Mouse (Mus musculus): ENCODE results near the gene Clpb. TPM values are rescaled to one million over a fixed set of nuclear protein-coding genes. Genes with fewer than 3 reads are reported as not detected.
"Not testable (repeated sequence)": the region's sequence is repeated elsewhere in the genome, so short reads cannot be mapped to it uniquely, and the experiment has no call there.

Clpb gene
- 103 and 129 TPM in 2 replicates for polyA plus RNA-seq (2012; ENCODE audit: insufficient read depth, insufficient read length, missing spikeins)

- Histone ChIP-seq H3K4me3 (ENCODE audit: insufficient read depth, low read depth, low read length) (peak within 1 kb of the TSS; percentile 76), H3K4me1 (ENCODE audit: control insufficient read depth, insufficient read depth, insufficient read length, low read length) (0 out of 2 replicates have a peak, but pooled peaks cover 5% of the 10 kb centered on the region), H3K27ac (replicated peaks; ENCODE audit: low read depth, low read length) (no peak within 1 kb of the TSS)
Observed at GRCm38 (mm10) chr7:101663514-101664159, at the start of gene Clpb. TSS of gene Clpb (plus strand) at chr7:101663633.

- Histone ChIP-seq H3K4me1 (ENCODE audit: control insufficient read depth, insufficient read depth, insufficient read length, low read length) (no peaks in the 10 kb centered on the region), H3K27ac (replicated peaks; ENCODE audit: low read depth, low read length) (peak overlapping the region; percentile 88), H3K4me3 (ENCODE audit: insufficient read depth, low read depth, low read length) (no peak overlapping the region)
Observed at GRCm38 (mm10) chr7:101615406-101615805, 48.0 kb upstream of the Clpb start.

- Histone ChIP-seq H3K4me3 (ENCODE audit: insufficient read depth, low read depth, low read length) (no peak overlapping the region), H3K27ac (replicated peaks; ENCODE audit: low read depth, low read length) (peak overlapping the region; percentile 88), H3K4me1 (ENCODE audit: control insufficient read depth, insufficient read depth, insufficient read length, low read length) (no peaks in the 10 kb centered on the region)
Observed at GRCm38 (mm10) chr7:101616136-101616835, 47.1 kb upstream of the Clpb start.

GRCm38 (mm10) chr7:101617438-101618165 is 45.8 kb upstream of the Clpb start:
- Histone ChIP-seq H3K4me1 (ENCODE audit: control insufficient read depth, insufficient read depth, insufficient read length, low read length) (no peaks in the 10 kb centered on the region), H3K4me3 (ENCODE audit: insufficient read depth, low read depth, low read length) (no peak overlapping the region), H3K27ac (replicated peaks; ENCODE audit: low read depth, low read length) (peak overlapping the region; percentile 88; the same call in 1 of the 2 replicates)

- Histone ChIP-seq H3K4me1 (ENCODE audit: control insufficient read depth, insufficient read depth, insufficient read length, low read length) (no peaks in the 10 kb centered on the region), H3K27ac (replicated peaks; ENCODE audit: low read depth, low read length) (no peak overlapping the region), H3K4me3 (ENCODE audit: insufficient read depth, low read depth, low read length) (no peak overlapping the region)
Observed at GRCm38 (mm10) chr7:101618273-101618672, 45.2 kb upstream of the Clpb start.

GRCm38 (mm10) chr7:101620373-101620772 is 43.1 kb upstream of the Clpb start:
- Histone ChIP-seq H3K27ac (replicated peaks; ENCODE audit: low read depth, low read length) (no peak overlapping the region), H3K4me1 (ENCODE audit: control insufficient read depth, insufficient read depth, insufficient read length, low read length) (no peaks in the 10 kb centered on the region)

GRCm38 (mm10) chr7:101621861-101622260 is 41.6 kb upstream of the Clpb start:
- H3K27ac ChIP-seq (replicated peaks; ENCODE audit: low read depth, low read length); H3K4me1 ChIP-seq (ENCODE audit: control insufficient read depth, insufficient read depth, insufficient read length, low read length); H3K4me3 ChIP-seq (ENCODE audit: insufficient read depth, low read depth, low read length): not testable (repeated sequence)

More at GRCm38 (mm10) chr7:101620373-101620772, 43.1 kb upstream of the Clpb start:
- no peak overlapping the region for H3K4me3 ChIP-seq (ENCODE audit: insufficient read depth, low read depth, low read length)

- Histone ChIP-seq H3K27ac (replicated peaks; ENCODE audit: low read depth, low read length) (no peak overlapping the region), H3K4me1 (ENCODE audit: control insufficient read depth, insufficient read depth, insufficient read length, low read length) (peaks cover 2% of the 10 kb centered on the region; the same call in 1 of the 2 replicates), H3K4me3 (ENCODE audit: insufficient read depth, low read depth, low read length) (no peak overlapping the region)
Observed at GRCm38 (mm10) chr7:101624283-101624682, 39.1 kb upstream of the Clpb start.

GRCm38 (mm10) chr7:101627166-101627565 is 36.3 kb upstream of the Clpb start:
- not testable (repeated sequence) for H3K27ac ChIP-seq (replicated peaks; ENCODE audit: low read depth, low read length); H3K4me3 ChIP-seq (ENCODE audit: insufficient read depth, low read depth, low read length); H3K4me1 ChIP-seq (ENCODE audit: control insufficient read depth, insufficient read depth, insufficient read length, low read length)

GRCm38 (mm10) chr7:101628481-101628880 is 35.0 kb upstream of the Clpb start:
- Histone ChIP-seq H3K27ac (replicated peaks; ENCODE audit: low read depth, low read length) (peak overlapping the region; percentile 80), H3K4me3 (ENCODE audit: insufficient read depth, low read depth, low read length) (no peak overlapping the region), H3K4me1 (ENCODE audit: control insufficient read depth, insufficient read depth, insufficient read length, low read length) (peaks cover 2% of the 10 kb centered on the region; the same call in 1 of the 2 replicates)

GRCm38 (mm10) chr7:101633629-101634177 is 29.7 kb upstream of the Clpb start:
- Histone ChIP-seq H3K27ac (replicated peaks; ENCODE audit: low read depth, low read length) (no peak overlapping the region), H3K4me1 (ENCODE audit: control insufficient read depth, insufficient read depth, insufficient read length, low read length) (peaks cover 2% of the 10 kb centered on the region; the same call in 1 of the 2 replicates), H3K4me3 (ENCODE audit: insufficient read depth, low read depth, low read length) (no peak overlapping the region)

GRCm38 (mm10) chr7:101634513-101634912 is 28.9 kb upstream of the Clpb start:
- no peaks in the 10 kb centered on the region for H3K4me1 ChIP-seq (ENCODE audit: control insufficient read depth, insufficient read depth, insufficient read length, low read length)
- no peak overlapping the region for H3K4me3 ChIP-seq (ENCODE audit: insufficient read depth, low read depth, low read length)
- H3K27ac ChIP-seq (replicated peaks; ENCODE audit: low read depth, low read length) = no peak overlapping the region

GRCm38 (mm10) chr7:101636056-101636455 is 27.4 kb upstream of the Clpb start:
- Histone ChIP-seq H3K4me3 (ENCODE audit: insufficient read depth, low read depth, low read length) (no peak overlapping the region), H3K27ac (replicated peaks; ENCODE audit: low read depth, low read length) (no peak overlapping the region), H3K4me1 (ENCODE audit: control insufficient read depth, insufficient read depth, insufficient read length, low read length) (no peaks in the 10 kb centered on the region)

GRCm38 (mm10) chr7:101643879-101644278 is 19.6 kb upstream of the Clpb start:
- H3K4me1 ChIP-seq (ENCODE audit: control insufficient read depth, insufficient read depth, insufficient read length, low read length) = no peaks in the 10 kb centered on the region
- H3K4me3 ChIP-seq (ENCODE audit: insufficient read depth, low read depth, low read length) = no peak overlapping the region
- no peak overlapping the region for H3K27ac ChIP-seq (replicated peaks; ENCODE audit: low read depth, low read length)

- no peak overlapping the region for H3K4me3 ChIP-seq (ENCODE audit: insufficient read depth, low read depth, low read length)
- no peaks in the 10 kb centered on the region for H3K4me1 ChIP-seq (ENCODE audit: control insufficient read depth, insufficient read depth, insufficient read length, low read length)
- H3K27ac ChIP-seq (replicated peaks; ENCODE audit: low read depth, low read length) = no peak overlapping the region
Observed at GRCm38 (mm10) chr7:101649729-101650128, 13.7 kb upstream of the Clpb start.
